Mouse (Mus musculus) neural tube, embryonic 13.5 days (tissue): ENCODE data around the gene Rab11fip3. TPM values are rescaled to one million over a fixed set of nuclear protein-coding genes. Genes with fewer than 3 reads are reported as not detected.
A peak's percentile ranks its signal among the peaks of the same experiment; 100 is the strongest.

Experiments
- ATAC-seq: fragments of 200-750 bp; cut with Nextera tagmentation; 2 replicates; pipeline ENCODE4 v1.8.0; 2017; ENCODE audit warnings: low read depth, mild to moderate bottlenecking, moderate TSS enrichment, moderate library complexity
- H3K27ac ChIP-seq: fragments of 300-500 bp; sonication (generic); replicated peaks from 2 replicates; pipeline ENCODE4 v1.5.1; 2015; ENCODE audit warnings: moderate library complexity, mild to moderate bottlenecking, inconsistent platforms
- H3K27me3 ChIP-seq: fragments of 300-500 bp; sonication (generic); 2 replicates; pipeline ENCODE4 v1.6.1; 2015; ENCODE audit warnings: mild to moderate bottlenecking, inconsistent platforms
- H3K36me3 ChIP-seq: fragments of 300-500 bp; sonication (generic); 2 replicates; pipeline ENCODE4 v1.6.1; 2015; ENCODE audit warnings: mild to moderate bottlenecking, inconsistent platforms
- H3K4me1 ChIP-seq: fragments of 300-500 bp; sonication (generic); replicated peaks from 2 replicates; pipeline ENCODE4 v1.6.1; 2015; ENCODE audit warnings: inconsistent platforms
- H3K4me2 ChIP-seq: fragments of 300-500 bp; sonication (generic); 2 replicates; pipeline ENCODE4 v1.6.1; 2015; ENCODE audit warnings: inconsistent platforms, mild to moderate bottlenecking, moderate library complexity
- H3K4me3 ChIP-seq: fragments of 300-500 bp; sonication (generic); 2 replicates; pipeline ENCODE4 v1.5.1; 2015; ENCODE audit warnings: mild to moderate bottlenecking, inconsistent platforms
- H3K9ac ChIP-seq: fragments of 300-500 bp; sonication (generic); 2 replicates; pipeline ENCODE4 v1.6.1; 2015; ENCODE audit warnings: moderate library complexity, mild to moderate bottlenecking, inconsistent platforms
- H3K9me3 ChIP-seq: fragments of 300-500 bp; sonication (generic); 2 replicates; pipeline ENCODE4 v1.6.1; 2016; ENCODE audit warnings: inconsistent platforms
- WGBS: fragments of 180-500 bp; shearing (Covaris S2); methylation state at CpG from one replicate; pipeline ENCODE4 v1.1.7; 2015; 5-methylcytosine and 5-hydroxymethylcytosine counted together
- polyA plus RNA-seq: library from polyadenylated mRNA; unstranded; fragments of >200 nt; fragmentation: Nextera tagmentation; extraction: Ambion mirVana; gene quantifications from 2 replicates; pipeline ENCODE4 v1.2.1, GENCODE M21; 2015

Gene Rab11fip3
- polyA plus RNA-seq, 1 experiment from 2014 or later, result 28.3 TPM

DNA sequence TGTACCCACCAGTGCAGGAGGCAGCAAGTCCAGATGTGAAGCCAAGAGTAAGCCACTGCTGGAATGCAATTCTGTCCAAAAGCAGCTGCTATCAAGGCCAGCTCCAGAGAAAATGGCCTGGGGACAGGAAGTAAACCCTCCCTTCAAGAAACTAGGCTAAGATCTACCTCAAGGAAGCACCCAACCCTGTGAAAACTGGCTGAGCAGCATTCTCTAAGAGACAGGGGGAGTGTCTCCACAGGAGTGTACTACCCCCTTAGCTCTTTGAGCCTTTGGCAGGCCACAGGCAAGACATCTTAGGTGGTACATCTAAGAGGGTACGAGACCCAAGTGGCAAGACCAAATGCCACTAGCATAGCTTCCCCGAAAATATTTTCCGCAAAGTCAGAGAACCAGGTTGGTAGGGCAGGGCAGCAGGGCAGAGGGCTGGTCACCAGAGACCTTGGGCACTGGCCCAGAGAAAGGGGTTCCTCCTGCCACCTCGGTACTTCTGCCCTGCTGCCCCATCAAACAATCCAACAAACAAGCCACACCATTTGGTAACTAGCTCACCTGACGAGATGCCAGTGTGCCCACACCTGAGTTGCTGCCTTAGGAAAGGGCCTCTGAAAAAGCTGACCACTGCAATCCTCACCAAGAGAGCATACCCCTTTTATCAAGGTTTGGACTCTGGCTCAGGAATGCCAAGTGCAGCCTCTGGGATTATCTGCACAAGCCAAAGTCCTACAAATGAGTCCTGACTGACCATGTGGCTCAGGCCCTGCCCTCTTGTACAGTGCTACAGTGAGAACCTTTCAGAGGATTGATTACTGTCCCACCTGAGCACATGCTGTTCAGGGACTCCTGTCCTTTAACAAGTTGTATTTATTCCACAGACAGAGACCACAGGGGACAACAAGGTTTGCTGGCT is 89.3 kb downstream of the Rab11fip3 start:
- Histone ChIP-seq H3K36me3 (0 out of 2 replicates have a peak, but pooled peaks cover 3% of the 10 kb centered on the region), H3K27me3 (no peaks in the 10 kb centered on the region), H3K4me3 (no peak overlapping the region), H3K9me3 (no peaks in the 10 kb centered on the region), H3K4me1 (peaks cover 33% of the 10 kb centered on the region), H3K9ac (no peak overlapping the region), H3K4me2 (no peak overlapping the region), H3K27ac (no peak overlapping the region)
- 93% methylated on average over 5 of the region's 5 CpGs for WGBS
- ATAC-seq, result no peak

DNA sequence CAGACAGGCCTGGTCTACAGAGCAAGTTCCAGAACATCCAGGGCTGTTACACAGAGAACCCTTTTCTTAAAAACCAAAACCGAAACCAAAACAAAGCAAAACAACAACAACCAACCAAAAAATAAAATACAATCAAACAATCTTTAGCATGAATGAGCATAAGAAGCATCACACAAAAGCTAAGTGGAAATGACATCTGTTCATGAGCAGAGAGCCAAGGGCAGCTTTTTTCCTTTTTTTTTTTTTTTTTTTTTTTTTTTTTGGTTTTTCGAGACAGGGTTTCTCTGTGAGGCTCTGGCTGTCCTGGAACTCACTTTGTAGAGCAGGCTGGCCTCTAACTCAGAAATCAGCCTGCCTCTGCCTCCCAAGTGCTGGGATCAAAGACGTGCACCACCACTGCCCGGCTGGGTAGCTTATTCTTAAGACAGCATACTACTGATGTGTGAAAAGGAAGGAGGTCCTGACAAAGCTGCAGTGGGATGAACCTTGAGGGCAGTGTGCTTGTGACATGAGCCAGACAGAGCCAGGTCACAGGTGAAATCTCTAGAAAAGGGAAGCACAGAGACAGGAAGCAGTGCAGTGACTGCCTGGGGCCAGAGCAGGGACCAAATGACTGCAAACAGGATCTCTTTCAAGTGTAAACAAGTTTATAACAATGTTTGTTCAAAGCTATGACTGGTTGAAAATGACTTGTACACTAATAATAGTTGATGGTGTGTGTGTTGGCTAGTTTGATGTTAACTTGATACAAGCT is 98.2 kb downstream of the Rab11fip3 start:
- Histone ChIP-seq H3K36me3 (peaks cover 14% of the 10 kb centered on the region), H3K4me2 (no peak overlapping the region), H3K27ac (no peak overlapping the region), H3K4me3 (no peak overlapping the region), H3K9me3 (no peaks in the 10 kb centered on the region), H3K9ac (0 out of 2 replicates have a peak overlapping the region, but pooled peaks have one; percentile 31), H3K27me3 (no peaks in the 10 kb centered on the region), H3K4me1 (0 out of 2 replicates have a peak, but pooled peaks cover 10% of the 10 kb centered on the region)
- ATAC-seq, result no peak
- 90% methylated on average over 4 of the region's 4 CpGs for WGBS

DNA sequence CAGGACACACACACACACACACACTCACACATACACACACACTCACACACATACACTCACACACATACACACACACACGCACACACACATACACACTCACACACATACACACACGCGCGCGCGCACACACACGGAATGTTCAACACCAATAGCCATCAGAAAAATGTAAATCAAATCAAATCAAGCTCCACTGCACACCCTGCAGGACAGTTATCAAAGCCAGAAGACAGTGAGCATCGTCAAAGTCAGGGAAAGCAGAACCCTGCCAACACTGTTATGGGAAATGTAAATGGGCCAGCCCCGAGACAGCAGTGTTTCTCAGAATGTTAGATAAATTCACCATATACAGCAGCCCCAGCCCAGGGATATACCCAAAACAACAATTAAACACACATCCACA is 98.9 kb downstream of the Rab11fip3 start:
- ATAC-seq, result no peak

DNA sequence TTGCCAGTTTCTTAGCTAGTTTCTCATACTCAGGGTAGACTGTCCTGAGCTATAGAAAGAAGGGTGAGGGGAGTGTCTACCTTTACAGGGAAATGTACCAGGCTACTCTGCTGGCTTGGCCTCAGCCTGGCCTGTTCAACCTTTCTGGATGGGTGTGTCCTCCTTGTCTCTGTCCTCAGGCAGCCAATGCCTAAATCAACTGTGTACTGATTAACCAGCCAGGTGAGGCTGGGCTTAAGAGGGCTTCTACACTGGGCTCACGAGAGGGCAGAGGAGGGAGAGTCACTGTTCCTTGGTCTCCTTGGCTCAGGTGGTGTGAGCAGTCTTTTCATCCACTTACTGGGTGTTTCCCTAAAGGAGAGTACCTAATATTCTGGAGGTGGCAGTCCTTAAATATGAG is 101.2 kb downstream of the Rab11fip3 start:
- Histone ChIP-seq H3K9ac (no peak overlapping the region), H3K4me3 (no peak overlapping the region), H3K27ac (no peak overlapping the region), H3K36me3 (peaks cover 30% of the 10 kb centered on the region), H3K9me3 (no peaks in the 10 kb centered on the region), H3K27me3 (no peaks in the 10 kb centered on the region), H3K4me1 (0 out of 2 replicates have a peak, but pooled peaks cover 10% of the 10 kb centered on the region), H3K4me2 (no peak overlapping the region)
- WGBS, result 75% methylated on average over 1 of the region's 1 CpGs
- no peak for ATAC-seq

More for the DNA sequence above, 98.9 kb downstream of the Rab11fip3 start:
- Histone ChIP-seq H3K9me3 (no peaks in the 10 kb centered on the region), H3K9ac (no peak overlapping the region), H3K4me1 (0 out of 2 replicates have a peak, but pooled peaks cover 10% of the 10 kb centered on the region), H3K27ac (no peak overlapping the region), H3K4me3 (no peak overlapping the region), H3K36me3 (peaks cover 14% of the 10 kb centered on the region), H3K4me2 (no peak overlapping the region), H3K27me3 (no peaks in the 10 kb centered on the region)
- WGBS, result 90% methylated on average over 9 of the region's 9 CpGs

DNA sequence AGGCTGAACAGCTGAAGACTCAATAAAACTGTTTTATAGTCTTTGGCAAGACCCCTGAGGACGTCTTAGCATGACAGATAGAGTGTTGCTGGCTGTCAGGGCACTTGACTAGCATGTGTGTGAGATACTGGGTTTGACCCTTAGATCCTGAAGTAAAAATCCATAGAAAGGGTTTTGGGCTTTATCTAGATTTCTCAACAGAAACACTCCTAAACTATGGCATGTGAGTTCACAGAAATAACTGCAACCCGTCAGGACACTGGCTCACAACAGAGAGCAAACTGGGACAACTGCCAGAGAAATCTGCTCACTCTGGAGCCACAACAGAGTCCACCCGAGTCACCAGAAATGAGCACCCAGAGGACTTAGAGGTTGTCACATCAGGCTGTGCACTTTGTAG is 101.7 kb downstream of the Rab11fip3 start:
- no peak overlapping the region for H3K9ac ChIP-seq
- WGBS, result 46% methylated on average over 3 of the region's 3 CpGs
- H3K4me3 ChIP-seq, result no peak overlapping the region
- 0 out of 2 replicates have a peak, but pooled peaks cover 10% of the 10 kb centered on the region for H3K4me1 ChIP-seq
- ATAC-seq, result no peak
- H3K27ac ChIP-seq, result no peak overlapping the region
- H3K4me2 ChIP-seq, result no peak overlapping the region
- no peaks in the 10 kb centered on the region for H3K27me3 ChIP-seq
- H3K36me3 ChIP-seq, result peaks cover 32% of the 10 kb centered on the region
- no peaks in the 10 kb centered on the region for H3K9me3 ChIP-seq

DNA sequence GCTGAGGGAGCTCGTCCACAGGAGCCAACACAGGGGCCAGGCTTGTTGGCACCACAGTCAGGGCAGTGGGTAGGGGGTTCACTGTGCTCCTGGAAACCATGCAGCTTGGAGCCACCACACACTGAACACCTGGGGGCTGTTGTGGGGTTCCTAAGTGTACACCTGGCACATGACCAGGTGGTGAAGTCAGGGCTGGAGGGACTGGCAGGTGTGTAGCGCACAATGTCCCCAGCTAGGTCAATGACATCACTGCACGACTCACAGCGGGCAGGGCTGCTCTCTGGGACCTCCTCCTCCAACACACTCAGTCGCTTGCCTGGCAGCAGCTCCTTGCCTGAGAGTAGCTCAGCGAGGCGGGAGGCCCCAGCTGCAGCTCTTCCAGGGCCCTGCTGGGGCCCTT is 105.1 kb downstream of the Rab11fip3 start:
- H3K27ac ChIP-seq, result no peak overlapping the region
- no peaks in the 10 kb centered on the region for H3K27me3 ChIP-seq

DNA sequence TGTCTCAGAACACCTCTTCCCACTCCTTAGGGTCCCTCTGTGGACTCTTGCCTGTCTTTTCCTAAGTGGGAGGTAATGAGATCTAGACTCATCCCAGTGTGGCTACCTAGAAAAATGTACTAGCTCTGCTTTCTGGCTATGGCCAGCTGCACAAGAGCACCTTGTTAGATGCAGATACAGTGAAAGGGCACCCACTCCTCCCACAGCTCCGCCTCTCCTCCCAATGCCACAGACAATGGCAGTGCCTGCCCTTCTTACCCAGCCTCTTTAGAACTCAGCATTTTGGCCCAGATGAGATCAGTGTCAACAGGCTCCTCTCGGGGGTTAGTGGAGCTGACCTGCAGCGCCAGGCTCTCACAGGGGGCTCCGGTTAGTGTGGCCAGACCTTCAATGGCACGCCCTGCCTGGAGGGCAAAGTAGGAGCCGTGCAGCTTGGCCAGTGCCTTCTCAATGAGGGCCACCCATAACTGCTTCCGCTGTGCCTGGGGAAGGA is 106.9 kb downstream of the Rab11fip3 start:
- Histone ChIP-seq H3K4me1 (0 out of 2 replicates have a peak, but pooled peaks cover 1% of the 10 kb centered on the region), H3K9ac (no peak overlapping the region), H3K9me3 (no peaks in the 10 kb centered on the region), H3K36me3 (peaks cover 76% of the 10 kb centered on the region), H3K27me3 (no peaks in the 10 kb centered on the region), H3K4me3 (no peak overlapping the region), H3K27ac (no peak overlapping the region), H3K4me2 (no peak overlapping the region)
- WGBS, result 91% methylated on average over 7 of the region's 7 CpGs
- ATAC-seq, result no peak

More for the DNA sequence above, 105.1 kb downstream of the Rab11fip3 start:
- Histone ChIP-seq H3K9ac (no peak overlapping the region), H3K36me3 (peaks cover 58% of the 10 kb centered on the region), H3K4me1 (0 out of 2 replicates have a peak, but pooled peaks cover 10% of the 10 kb centered on the region), H3K4me2 (no peak overlapping the region), H3K4me3 (no peak overlapping the region), H3K9me3 (no peaks in the 10 kb centered on the region)
- no peak for ATAC-seq
- WGBS, result 87% methylated on average over 7 of the region's 7 CpGs

DNA sequence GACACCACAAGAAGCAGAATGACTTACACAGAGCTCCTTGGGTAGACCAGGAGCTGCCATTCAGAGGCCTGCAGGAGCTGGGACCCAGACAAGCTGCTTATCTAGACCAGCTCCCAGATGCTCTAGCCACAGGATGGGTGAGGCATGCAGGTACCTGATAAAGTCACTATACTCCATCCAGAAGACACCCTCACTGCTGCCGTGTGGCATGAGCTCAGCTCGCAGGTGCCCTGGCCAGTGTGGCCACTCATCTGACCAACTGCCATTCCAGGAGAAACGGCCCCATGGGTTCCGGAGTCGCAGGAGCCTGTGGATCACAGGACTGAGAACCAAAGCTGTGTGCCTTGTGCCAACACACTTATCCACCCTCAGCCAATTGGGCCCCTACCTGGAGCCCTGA is 107.8 kb downstream of the Rab11fip3 start:
- Histone ChIP-seq H3K27me3 (no peaks in the 10 kb centered on the region), H3K4me3 (no peak overlapping the region), H3K27ac (no peak overlapping the region), H3K9ac (no peak overlapping the region), H3K4me2 (no peak overlapping the region), H3K36me3 (peaks cover 73% of the 10 kb centered on the region), H3K9me3 (no peaks in the 10 kb centered on the region), H3K4me1 (no peaks in the 10 kb centered on the region)
- no peak for ATAC-seq
- 93% methylated on average over 5 of the region's 5 CpGs for WGBS

DNA sequence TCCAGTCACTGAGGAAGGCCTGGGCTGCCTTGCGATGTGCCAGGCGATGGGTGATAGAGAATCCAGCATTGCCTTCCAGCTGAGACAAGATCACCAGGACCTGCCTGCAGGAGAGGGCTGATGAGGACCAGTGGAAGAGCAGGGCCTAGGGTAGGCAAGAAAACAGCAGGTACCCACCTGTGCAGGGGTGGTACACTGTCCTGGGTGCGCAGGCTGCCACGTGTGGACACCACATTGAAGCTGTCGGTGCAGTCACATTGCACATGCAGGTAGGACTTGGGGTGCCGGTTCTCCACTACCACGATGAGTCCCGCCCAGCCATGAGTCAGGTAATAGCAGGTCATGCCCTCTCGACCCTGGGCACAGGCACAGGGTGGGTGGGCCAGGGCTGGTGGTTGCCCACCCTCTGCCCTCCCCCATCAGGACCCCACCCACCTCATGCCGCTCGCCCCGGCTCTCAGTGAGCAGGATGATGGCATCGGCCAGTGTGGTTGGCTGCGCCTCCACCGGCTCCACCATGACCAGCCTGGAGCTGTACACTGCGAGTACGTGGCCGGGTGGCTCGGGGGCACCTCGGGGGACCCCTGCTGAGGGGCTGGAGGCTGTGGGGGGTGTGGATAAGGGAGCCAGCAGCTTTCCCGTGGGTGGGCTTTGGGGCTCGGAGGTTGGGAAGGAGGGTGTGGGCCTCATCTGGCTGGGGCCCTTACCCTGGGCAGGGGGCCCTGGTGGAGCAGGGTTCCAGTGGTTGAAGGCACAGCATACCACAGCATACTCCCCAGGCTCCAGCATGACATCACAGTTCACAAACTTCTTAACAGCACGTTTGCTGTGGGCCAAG is 109.5 kb downstream of the Rab11fip3 start:
- ATAC-seq, result no peak
- H3K4me1 ChIP-seq, result no peaks in the 10 kb centered on the region
- H3K4me3 ChIP-seq, result no peak overlapping the region
- H3K36me3 ChIP-seq, result peaks cover 70% of the 10 kb centered on the region
- no peak overlapping the region for H3K27ac ChIP-seq
- H3K4me2 ChIP-seq, result no peak overlapping the region
- no peaks in the 10 kb centered on the region for H3K9me3 ChIP-seq
- H3K9ac ChIP-seq, result no peak overlapping the region
- 90% methylated on average over 23 of the region's 23 CpGs for WGBS
- H3K27me3 ChIP-seq, result no peaks in the 10 kb centered on the region

DNA sequence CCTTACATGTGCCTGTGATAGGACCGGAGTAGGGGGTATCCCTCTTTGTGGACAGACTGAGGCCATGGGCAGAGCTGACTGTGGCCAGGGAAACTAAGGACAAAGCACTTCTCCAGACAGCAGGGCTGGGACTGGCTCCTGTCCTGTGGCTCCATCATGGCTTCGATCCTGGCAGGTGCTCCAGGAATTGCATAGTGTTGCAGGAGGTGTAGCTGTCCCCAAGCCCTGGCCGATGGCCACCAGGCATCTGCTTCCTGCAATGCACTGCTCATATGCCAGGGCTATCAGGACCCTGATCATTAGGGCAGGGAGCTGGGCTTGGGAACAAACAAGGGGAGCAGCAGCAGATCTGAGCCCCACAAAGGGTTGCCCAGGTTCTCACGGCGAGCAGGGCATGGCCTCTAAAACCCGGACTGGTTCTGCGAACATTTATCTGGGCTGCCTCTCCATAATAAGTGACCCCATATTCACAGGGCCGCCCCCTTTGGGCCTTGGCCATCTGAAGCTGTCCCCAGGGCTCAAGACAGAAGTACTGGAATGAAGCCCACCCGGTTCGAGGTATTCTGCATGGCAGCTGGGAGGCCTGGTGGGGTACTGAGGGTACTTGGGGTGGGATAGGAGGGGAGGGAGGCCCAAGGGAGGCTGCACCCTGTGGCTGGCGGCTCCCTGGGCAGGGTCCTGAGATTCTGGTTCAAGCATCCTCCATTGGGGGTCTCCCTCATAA is 110.4 kb downstream of the Rab11fip3 start:
- H3K9me3 ChIP-seq, result no peaks in the 10 kb centered on the region
- H3K36me3 ChIP-seq, result peaks cover 63% of the 10 kb centered on the region

DNA sequence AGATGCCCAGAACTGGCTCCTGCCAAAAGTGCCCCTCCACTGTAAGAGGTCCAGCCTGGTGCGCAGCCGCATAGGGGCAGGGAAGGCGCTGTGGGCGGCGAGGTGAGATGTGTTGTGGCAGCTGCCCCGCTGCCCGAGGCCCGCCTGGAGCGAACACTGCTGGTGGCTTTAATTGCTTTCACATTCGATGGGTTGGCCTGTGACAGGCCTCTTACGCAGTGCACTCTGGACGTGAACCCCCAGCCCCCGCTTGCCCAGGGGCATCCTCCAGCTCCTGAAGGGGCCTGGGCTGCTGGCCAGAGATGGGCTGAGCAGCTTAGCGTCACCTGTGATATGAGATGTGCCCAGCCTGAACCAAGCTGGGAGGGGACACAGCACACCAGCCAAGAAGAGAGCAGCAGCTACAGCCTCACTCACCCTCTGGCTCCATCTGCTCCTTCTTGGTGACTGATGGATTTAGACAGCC is 111.7 kb downstream of the Rab11fip3 start:
- Histone ChIP-seq H3K4me2 (no peak overlapping the region), H3K9ac (no peak overlapping the region), H3K4me3 (no peak overlapping the region), H3K27ac (no peak overlapping the region), H3K9me3 (no peaks in the 10 kb centered on the region), H3K4me1 (no peaks in the 10 kb centered on the region), H3K36me3 (peaks cover 49% of the 10 kb centered on the region), H3K27me3 (peaks cover 16% of the 10 kb centered on the region)
- ATAC-seq, result no peak
- 76% methylated on average over 14 of the region's 14 CpGs for WGBS

More for the DNA sequence above, 110.4 kb downstream of the Rab11fip3 start:
- Histone ChIP-seq H3K4me1 (no peaks in the 10 kb centered on the region), H3K27me3 (peaks cover 3% of the 10 kb centered on the region; the same call in 1 of the 2 replicates), H3K27ac (no peak overlapping the region), H3K9ac (no peak overlapping the region), H3K4me3 (no peak overlapping the region), H3K4me2 (no peak overlapping the region)
- WGBS, result 94% methylated on average over 11 of the region's 11 CpGs
- no peak for ATAC-seq
